In the genomic region with DNA sequence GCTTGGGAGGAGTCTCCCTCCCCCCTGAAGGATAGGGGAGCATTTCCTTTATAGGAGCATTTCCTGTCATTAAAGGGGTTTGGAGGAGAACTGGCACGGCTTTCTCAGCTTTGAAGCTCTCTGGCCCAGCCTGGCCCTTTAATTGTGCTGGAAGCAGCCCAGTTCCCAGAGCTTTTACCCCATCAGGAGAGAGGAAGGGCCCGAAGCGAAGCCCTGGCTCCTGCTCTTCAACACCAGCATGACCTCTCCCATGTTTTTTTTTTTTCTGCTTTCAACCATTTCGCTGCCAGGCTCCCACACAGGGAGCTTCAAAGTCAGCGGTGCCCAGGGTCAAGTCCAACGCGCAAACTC, we compare ENCODE assay signal across 8 mouse cellular contexts. TPM values are rescaled to one million over a fixed set of nuclear protein-coding genes. Genes with fewer than 3 reads are reported as not detected.
DNase-seq lines count a peak whose midpoint lies in the region; ATAC-seq lines count a peak whose summit lies in the region.

No protein-coding gene starts in this region.

- peak; percentile 22 to 35 for DNase-seq in heart, postnatal 14 days
- DNase-seq in heart, adult 9 months (ENCODE audit: low spot score in 2 of 2): no peak
- DNase-seq in kidney, adult 11 months: peak; percentile 69
- DNase-seq in thymus, postnatal 25 days: no peak
- DNase-seq in embryo, embryonic 10.5 days (ENCODE audit: low spot score): no peak

- intact Hi-C loops in heart, postnatal 14 days (cut with DNase I): no loop called here

- H3K27me3 ChIP-seq in lung, embryonic 16.5 days (ENCODE audit: control insufficient read depth, insufficient read depth, low read depth, low read length): peaks cover 3% of the 10 kb centered on the region; the same call in 1 of the 2 replicates

- H3K4me2 ChIP-seq in lung, embryonic 16.5 days (ENCODE audit: low read depth, low read length): peak overlapping the region; percentile 45

- no peak overlapping the region for H3K4me3 ChIP-seq in brown adipose tissue, adult 24 weeks (ENCODE audit: insufficient read depth, low read depth, low read length)
- peak overlapping the region; percentile 9 for H3K4me3 ChIP-seq in lung, embryonic 16.5 days (ENCODE audit: low read length)

- no peaks in the 10 kb centered on the region for H3K36me3 ChIP-seq in lung, embryonic 16.5 days (ENCODE audit: control insufficient read depth, insufficient read depth, low read length)

- peak overlapping the region; percentile 33 for H3K9ac ChIP-seq in lung, embryonic 16.5 days (ENCODE audit: low read length)

- no peaks in the 10 kb centered on the region for H3K9me3 ChIP-seq in lung, embryonic 16.5 days (ENCODE audit: control insufficient read depth, low read length)

- peaks cover 10% of the 10 kb centered on the region for H3K4me1 ChIP-seq in brown adipose tissue, adult 24 weeks (ENCODE audit: control insufficient read depth, insufficient read depth, insufficient read length, low read length)
- H3K4me1 ChIP-seq in lung, embryonic 16.5 days (replicated peaks; ENCODE audit: control insufficient read depth, insufficient read depth, low read length): peaks cover 44% of the 10 kb centered on the region

- WGBS in lung, embryonic 16.5 days: 24% methylated on average over 7 of the region's 7 CpGs

- ATAC-seq in lung, embryonic 16.5 days (ENCODE audit: low read depth): peak; percentile 42
- no peak for ATAC-seq in activated CD4-positive, CD25-positive, alpha-beta regulatory T cell, adult 4 months

- peak overlapping the region; percentile 38; the same call in 1 of the 2 replicates for H3K27ac ChIP-seq in brown adipose tissue, adult 24 weeks (replicated peaks; ENCODE audit: low read depth, low read length)
- H3K27ac ChIP-seq in lung, embryonic 16.5 days (ENCODE audit: low read length): peak overlapping the region; percentile 84

RNA-seq across cellular contexts. Expression of a gene that starts 4.6 kb away (rescaled TPM):
- total RNA-seq in heart, postnatal 14 days (2021): 1 to 10 TPM; 7.5 to 9.1 TPM
- polyA plus RNA-seq in brown adipose tissue, adult 24 weeks (2012; ENCODE audit: insufficient read depth, insufficient read length, missing spikeins): 1.3 and 1.4 TPM in 2 replicates
- polyA plus RNA-seq in lung, embryonic 16.5 days (2015; fragmentation: Nextera tagmentation; extraction: Ambion mirVana): 29.0 and 31.3 TPM in 2 replicates
- polyA plus RNA-seq in activated CD4-positive, CD25-positive, alpha-beta regulatory T cell, adult 4 months (2017; shearing (Covaris generic)): not detected

Comparison
In these comparisons a context has a peak if more than half of its experiments do, and no peak if none do; other contexts are left out.
1. DNase-seq: peak in heart, postnatal 14 days (2 of 2) and kidney, adult 11 months (single experiment); none in heart, adult 9 months (0 of 2), thymus, postnatal 25 days (single experiment) and embryo, embryonic 10.5 days (single experiment).
2. RNA of a gene that starts 4.6 kb away (polyA plus RNA-seq): 29.0 to 31.3 TPM in lung, embryonic 16.5 days; 1.3 to 1.4 TPM in brown adipose tissue, adult 24 weeks and not detected in activated CD4-positive, CD25-positive, alpha-beta regulatory T cell, adult 4 months; every median in the first group is over 10 times any median in the second.